Mouse (Mus musculus) liver, embryonic 14.5 days (tissue): ENCODE measurements around the gene Myo1f. TPM values are rescaled to one million over a fixed set of nuclear protein-coding genes. Genes with fewer than 3 reads are reported as not detected.
A peak's percentile ranks its signal among the peaks of the same experiment; 100 is the strongest.

Experiments used
- ATAC-seq: fragments of 200-750 bp; cut with Nextera tagmentation; 2 replicates; pipeline ENCODE4 v1.8.0; 2017; ENCODE audit warnings: moderate number of reproducible peaks, mild to moderate bottlenecking, moderate library complexity; ENCODE audit not compliant: insufficient read depth
- DNase-seq, 3 experiments: peaks; one replicate each; pipeline ENCODE4 v3.0.0-alpha.2; 2012 to 2013; ENCODE audit warnings: low read depth in 3 of 3, low spot score in 3 of 3
- H3K27ac ChIP-seq: fragments of 300-500 bp; sonication (generic); 2 replicates; pipeline ENCODE4 v1.5.1; 2014; ENCODE audit warnings: moderate library complexity, mild to moderate bottlenecking, control low read depth, inconsistent platforms
- H3K27me3 ChIP-seq: fragments of 300-500 bp; sonication (generic); 2 replicates; pipeline ENCODE4 v1.6.1; 2014; ENCODE audit warnings: mild to moderate bottlenecking, low read length, moderate library complexity; ENCODE audit not compliant: control insufficient read depth, insufficient read depth
- H3K36me3 ChIP-seq: fragments of 300-500 bp; sonication (generic); replicated peaks from 2 replicates; pipeline ENCODE4 v1.6.1; 2014; ENCODE audit warnings: low read depth; ENCODE audit not compliant: control insufficient read depth, insufficient read depth
- H3K4me1 ChIP-seq, 2 experiments: fragments of 200-500 bp in 1 of 2; fragments of 300-500 bp in 1 of 2; sonication (generic) in 1 of 2; replicated peaks; 2 replicates each; pipeline ENCODE4 v1.6.1; 2012 to 2014; ENCODE audit warnings: antibody characterized with exemption in 1 of 2, inconsistent platforms in 1 of 2, low read length in 1 of 2; ENCODE audit not compliant: control insufficient read depth in 2 of 2, insufficient read depth in 2 of 2
- H3K4me2 ChIP-seq: fragments of 300-500 bp; sonication (generic); 2 replicates; pipeline ENCODE4 v1.6.1; 2014; ENCODE audit warnings: low read depth, mild to moderate bottlenecking, control low read depth, moderate library complexity
- H3K4me3 ChIP-seq, 2 experiments: fragments of 200-500 bp in 1 of 2; fragments of 300-500 bp in 1 of 2; sonication (generic) in 1 of 2; 2 replicates each; pipeline ENCODE4 v1.5.1; 2012 to 2014; ENCODE audit warnings: low read depth in 2 of 2, low read length in 2 of 2, mild to moderate bottlenecking in 2 of 2, control low read depth in 1 of 2, inconsistent platforms in 1 of 2, moderate library complexity in 1 of 2; ENCODE audit not compliant: insufficient read depth in 1 of 2
- H3K9ac ChIP-seq: fragments of 300-500 bp; sonication (generic); replicated peaks from 2 replicates; pipeline ENCODE4 v1.6.1; 2014; ENCODE audit warnings: mild to moderate bottlenecking, control low read depth, moderate library complexity
- H3K9me3 ChIP-seq: fragments of 300-500 bp; sonication (generic); 2 replicates; pipeline ENCODE4 v1.6.1; 2016; ENCODE audit warnings: low read length, mixed read lengths; ENCODE audit not compliant: control insufficient read depth
- CTCF ChIP-seq: IDR thresholded peaks from 2 replicates; pipeline ENCODE4 v1.5.1; 2016; ENCODE audit warnings: antibody characterized with exemption, low read depth, control low read depth
- EP300 ChIP-seq: IDR thresholded peaks from 2 replicates; pipeline ENCODE4 v1.6.1; 2016; ENCODE audit warnings: antibody characterized with exemption, low read depth
- WGBS: fragments of 180-500 bp; shearing (Covaris S2); extraction: QIAGEN DNeasy Blood & Tissue Kit; methylation state at CpG from one replicate; pipeline ENCODE4 v1.1.7; 2014; ENCODE audit not compliant: insufficient replicate concordance; 5-methylcytosine and 5-hydroxymethylcytosine counted together
- polyA plus RNA-seq, 2 experiments: library from polyadenylated mRNA; depleted of rRNA in 1 of 2; stranded (reverse) in 1 of 2; unstranded in 1 of 2; fragments of >200 nt; fragmentation: Nextera tagmentation in 1 of 2; extraction: Ambion mirVana in 1 of 2; gene quantifications; 2 replicates each; pipeline versions ENCODE4 v1.2.1 to v1.2.3; 2012 to 2014

Myo1f gene
- polyA plus RNA-seq, 2 experiments = 4.5 to 5.9 TPM

GRCm38 (mm10) chr17:33627281-33627680, 71.8 kb downstream of the Myo1f start:
- no peak overlapping the region for H3K9ac ChIP-seq
- H3K36me3 ChIP-seq = peaks cover 4% of the 10 kb centered on the region; the same call in 1 of the 2 replicates
- no peak for ATAC-seq
- no peak for DNase-seq
- H3K27ac ChIP-seq = no peak overlapping the region
- no peak overlapping the region for H3K4me3 ChIP-seq
- TF ChIP-seq CTCF = no peak
- no peak for TF ChIP-seq EP300
- H3K9me3 ChIP-seq = no peaks in the 10 kb centered on the region
- no peaks in the 10 kb centered on the region for H3K27me3 ChIP-seq
- H3K4me2 ChIP-seq = no peak overlapping the region
- peaks cover 11 to 21% of the 10 kb centered on the region in 2 experiments for H3K4me1 ChIP-seq
- WGBS = 68% methylated on average over 3 of the region's 3 CpGs

DNA sequence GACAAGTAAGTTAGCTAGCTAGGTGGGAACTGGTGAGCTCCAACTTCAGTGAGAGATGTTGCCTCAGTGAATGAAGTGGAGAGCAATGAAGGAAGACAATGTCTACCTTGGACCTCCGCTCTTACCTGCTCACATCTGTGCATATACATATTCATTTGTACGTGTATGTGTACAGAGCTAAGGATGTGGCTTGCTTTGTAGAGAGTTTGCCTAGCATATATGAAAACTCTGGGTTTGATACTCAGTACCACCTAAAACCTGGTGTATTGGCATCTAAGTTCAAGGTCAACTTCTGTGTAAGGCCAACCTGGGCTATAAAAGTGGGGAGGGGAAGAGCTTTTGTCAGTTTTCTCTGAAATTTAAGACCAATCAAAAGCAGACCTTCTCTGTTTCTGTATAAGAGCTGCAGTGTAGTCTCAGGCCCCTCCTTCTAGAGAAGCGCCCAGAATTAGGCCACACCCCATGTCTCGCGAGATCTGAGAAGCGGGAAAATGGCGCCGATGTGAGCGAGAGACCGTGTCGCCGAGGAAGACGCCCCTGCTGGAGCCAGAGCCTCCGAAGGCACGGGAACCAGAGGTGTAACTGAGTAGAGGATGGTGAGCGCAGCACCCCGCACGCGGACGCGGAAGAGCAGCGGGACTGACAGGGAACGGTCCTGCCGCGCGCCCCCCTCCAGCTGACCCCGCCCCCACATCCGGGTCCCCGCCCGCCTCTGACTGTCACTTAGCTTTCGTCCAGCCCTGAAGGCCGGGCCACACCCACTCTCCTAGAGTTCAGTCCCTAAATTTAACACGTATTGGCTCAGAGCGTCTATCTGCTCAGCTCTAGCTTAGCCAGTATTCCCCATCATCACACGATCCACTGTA, 73.3 kb downstream of the Myo1f start, which contains the start of gene Zfp414:
TSS of gene Zfp414 (plus strand) at position 470 of the 866 bp plus-strand sequence.
- WGBS = 2% methylated on average over 35 of the region's 35 CpGs
- TF ChIP-seq CTCF = no peak
- TF ChIP-seq EP300 = peak; percentile 64
- no peaks in the 10 kb centered on the region for H3K9me3 ChIP-seq

DNA sequence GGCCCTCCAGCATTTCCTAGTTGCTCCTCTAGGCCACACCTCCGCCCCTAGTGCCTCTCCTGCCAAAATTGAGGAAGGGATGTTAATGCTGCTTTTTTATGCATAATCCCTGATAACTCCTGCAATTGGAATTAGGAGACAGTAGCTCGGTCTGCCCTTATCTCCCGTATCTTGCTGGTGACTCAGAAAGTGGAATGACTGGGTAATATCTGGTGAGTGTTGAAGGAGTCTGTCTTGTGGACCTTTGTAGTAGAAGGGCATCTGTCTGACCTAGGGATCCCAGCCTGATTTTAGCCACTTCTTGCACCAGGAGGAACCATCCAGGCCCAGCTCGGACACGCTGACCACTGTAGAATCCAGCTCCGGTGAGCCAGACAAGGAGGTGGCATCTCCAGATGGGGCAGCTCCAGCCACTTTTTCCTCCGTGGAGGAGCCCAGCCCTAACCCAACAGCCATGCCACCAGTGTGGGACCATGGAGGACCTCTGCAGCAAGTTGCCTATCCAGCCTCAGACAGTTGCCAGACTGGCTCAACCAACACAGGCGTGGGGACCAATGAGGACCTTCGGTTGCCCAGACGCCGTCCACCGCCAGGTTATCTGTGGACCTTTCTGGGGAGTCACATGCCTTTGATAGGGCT, 74.1 kb downstream of the Myo1f start:
- no peak for DNase-seq

More for the DNA sequence above, 73.3 kb downstream of the Myo1f start, which contains the start of gene Zfp414:
- H3K27ac ChIP-seq = peak within 1 kb of the TSS; percentile 97
- no peaks in the 10 kb centered on the region for H3K27me3 ChIP-seq
- peaks cover 4% of the 10 kb centered on the region; the same call in 1 of the 2 replicates for H3K36me3 ChIP-seq
- ATAC-seq (peak; percentile 98), DNase-seq (peak; percentile 92 to 95 (median 94))
- H3K4me2 ChIP-seq = peak within 1 kb of the TSS; percentile 95
- H3K4me1 ChIP-seq = peaks cover 11 to 21% of the 10 kb centered on the region in 2 experiments
- H3K4me3 ChIP-seq = peak within 1 kb of the TSS; percentile 72 to 80
- peak within 1 kb of the TSS; percentile 77 for H3K9ac ChIP-seq

GRCm38 (mm10) chr17:33630171-33630895, 74.8 kb downstream of the Myo1f start:
- Histone ChIP-seq H3K27ac (peak overlapping the region; percentile 97), H3K4me2 (peak overlapping the region; percentile 95), H3K27me3 (no peaks in the 10 kb centered on the region), H3K9ac (peak overlapping the region; percentile 77; the same call in 1 of the 2 replicates), H3K4me1 (peaks cover 11 to 21% of the 10 kb centered on the region in 2 experiments), H3K4me3 (peak overlapping the region; percentile 72 to 80; a peak in 3 of 4 replicates), H3K36me3 (peaks cover 4% of the 10 kb centered on the region; the same call in 1 of the 2 replicates), H3K9me3 (no peaks in the 10 kb centered on the region)
- ATAC-seq (no peak), DNase-seq (no peak)
- TF ChIP-seq EP300 (no peak), CTCF (no peak)
- WGBS = 91% methylated on average over 13 of the region's 13 CpGs

More for the DNA sequence above, 74.1 kb downstream of the Myo1f start:
- peak; percentile 68 for ATAC-seq
- Histone ChIP-seq H3K4me2 (peak overlapping the region; percentile 95), H3K9me3 (no peaks in the 10 kb centered on the region), H3K27ac (peak overlapping the region; percentile 97), H3K4me1 (peaks cover 11 to 21% of the 10 kb centered on the region in 2 experiments), H3K4me3 (peak overlapping the region; percentile 72 to 80), H3K9ac (peak overlapping the region; percentile 77), H3K36me3 (peaks cover 4% of the 10 kb centered on the region; the same call in 1 of the 2 replicates), H3K27me3 (no peaks in the 10 kb centered on the region)
- 52% methylated on average over 12 of the region's 12 CpGs for WGBS
- TF ChIP-seq CTCF = no peak
- 0 out of 2 replicates have a peak, but pooled peaks have one; percentile 31 for TF ChIP-seq EP300
